Mouse (Mus musculus) embryonic facial prominence, embryonic 14.5 days (tissue): ENCODE data around the gene Map7. TPM values are rescaled to one million over a fixed set of nuclear protein-coding genes. Genes with fewer than 3 reads are reported as not detected.

Experiments used
- ATAC-seq: fragments of 200-750 bp; cut with Nextera tagmentation; 2 replicates; pipeline ENCODE4 v1.8.0; 2017; ENCODE audit warnings: low read depth, moderate number of reproducible peaks, moderate TSS enrichment
- DNase-seq: peaks from one replicate; pipeline ENCODE4 v3.0.0-alpha.2; 2015; ENCODE audit warnings: low spot score
- H3K27ac ChIP-seq: fragments of 300-500 bp; sonication (generic); replicated peaks from 2 replicates; pipeline ENCODE4 v1.5.1; 2014; ENCODE audit warnings: low read depth, mild to moderate bottlenecking, low read length, moderate library complexity
- H3K27me3 ChIP-seq: fragments of 300-500 bp; sonication (generic); replicated peaks from 2 replicates; pipeline ENCODE4 v1.6.1; 2014; ENCODE audit warnings: low read length; ENCODE audit not compliant: control insufficient read depth, insufficient read depth
- H3K36me3 ChIP-seq: fragments of 300-500 bp; sonication (generic); 2 replicates; pipeline ENCODE4 v1.6.1; 2014; ENCODE audit warnings: low read length, mixed read lengths; ENCODE audit not compliant: control insufficient read depth, insufficient read depth
- H3K4me1 ChIP-seq: fragments of 300-500 bp; sonication (generic); 2 replicates; pipeline ENCODE4 v1.6.1; 2014; ENCODE audit warnings: antibody characterized with exemption, low read length; ENCODE audit not compliant: control insufficient read depth, insufficient read depth
- H3K4me2 ChIP-seq: fragments of 300-500 bp; sonication (generic); 2 replicates; pipeline ENCODE4 v1.6.1; 2014; ENCODE audit warnings: low read depth, mild to moderate bottlenecking, low read length, moderate library complexity, mixed read lengths
- H3K4me3 ChIP-seq: fragments of 300-500 bp; sonication (generic); 2 replicates; pipeline ENCODE4 v1.5.1; 2014; ENCODE audit warnings: low read depth, mild to moderate bottlenecking, low read length
- H3K9ac ChIP-seq: fragments of 300-500 bp; sonication (generic); 2 replicates; pipeline ENCODE4 v1.6.1; 2014; ENCODE audit warnings: low read depth, mild to moderate bottlenecking, low read length, moderate library complexity, mixed read lengths
- H3K9me3 ChIP-seq: fragments of 300-500 bp; sonication (generic); 2 replicates; pipeline ENCODE4 v1.6.1; 2016; ENCODE audit warnings: low read length; ENCODE audit not compliant: control insufficient read depth
- WGBS: fragments of 180-500 bp; shearing (Covaris S2); extraction: QIAGEN DNeasy Blood & Tissue Kit; methylation state at CpG from one replicate; pipeline ENCODE4 v1.1.7; 2014; 5-methylcytosine and 5-hydroxymethylcytosine counted together
- polyA plus RNA-seq: library from polyadenylated mRNA; unstranded; fragments of >200 nt; fragmentation: Nextera tagmentation; extraction: Ambion mirVana; gene quantifications from 2 replicates; pipeline ENCODE4 v1.2.1, GENCODE M21; 2014

Gene Map7
- polyA plus RNA-seq, 1 experiment from 2014 or later: 10.0 TPM

DNA sequence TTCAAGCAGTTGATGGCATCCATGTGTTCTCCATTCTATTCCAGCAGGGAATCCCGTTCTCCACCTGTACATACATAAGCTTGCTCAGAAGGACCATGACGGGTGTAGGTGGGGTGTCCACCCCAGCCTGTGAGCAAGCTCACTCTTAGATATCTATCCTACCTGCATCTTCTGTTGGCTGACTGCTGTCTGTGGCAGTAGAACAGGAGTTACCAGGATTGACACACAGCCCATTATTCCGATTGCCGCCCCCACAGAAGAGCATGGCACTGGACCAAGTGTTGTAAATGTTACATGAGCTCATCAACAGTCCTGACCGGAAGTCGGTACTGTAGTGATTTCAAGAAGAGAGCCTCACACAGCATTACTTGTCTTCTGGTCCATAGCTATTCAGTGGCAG lies 92.6 kb downstream of the Map7 start:
- H3K27ac ChIP-seq: no peak overlapping the region
- H3K36me3 ChIP-seq: no peaks in the 10 kb centered on the region
- no peak for ATAC-seq

DNA sequence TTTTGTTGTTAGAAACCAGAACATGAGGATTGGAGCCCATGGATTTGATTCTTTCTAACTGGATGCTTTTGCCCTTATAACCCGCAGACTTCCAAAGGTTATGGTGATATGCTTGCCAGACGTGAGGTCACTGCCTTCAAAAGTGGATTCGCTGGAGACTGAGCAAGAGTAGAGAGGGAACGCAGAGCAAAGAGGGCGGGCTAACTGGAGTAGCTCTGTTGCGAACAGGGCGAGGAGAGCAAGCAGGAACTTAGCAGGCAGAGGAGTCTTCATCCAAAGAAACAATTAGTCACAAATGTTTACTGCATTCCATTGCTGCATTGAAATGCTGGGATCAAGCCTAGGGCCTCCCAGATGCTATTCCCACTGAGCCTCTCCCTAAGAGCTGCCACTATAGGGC lies 95.0 kb downstream of the Map7 start:
- H3K4me1 ChIP-seq: no peaks in the 10 kb centered on the region
- H3K27ac ChIP-seq: no peak overlapping the region
- ATAC-seq (no peak), DNase-seq (no peak)
- H3K4me2 ChIP-seq: no peak overlapping the region
- H3K36me3 ChIP-seq: no peaks in the 10 kb centered on the region
- no peaks in the 10 kb centered on the region for H3K27me3 ChIP-seq
- WGBS: 67% methylated on average over 7 of the region's 7 CpGs
- H3K9ac ChIP-seq: no peak overlapping the region
- H3K4me3 ChIP-seq: no peak overlapping the region
- H3K9me3 ChIP-seq: no peaks in the 10 kb centered on the region

More for the DNA sequence above, 92.6 kb downstream of the Map7 start:
- Histone ChIP-seq H3K9ac (no peak overlapping the region), H3K4me3 (no peak overlapping the region), H3K9me3 (no peaks in the 10 kb centered on the region), H3K4me1 (no peaks in the 10 kb centered on the region), H3K4me2 (no peak overlapping the region), H3K27me3 (no peaks in the 10 kb centered on the region)
- WGBS: 81% methylated on average over 6 of the region's 6 CpGs
- DNase-seq: no peak

DNA sequence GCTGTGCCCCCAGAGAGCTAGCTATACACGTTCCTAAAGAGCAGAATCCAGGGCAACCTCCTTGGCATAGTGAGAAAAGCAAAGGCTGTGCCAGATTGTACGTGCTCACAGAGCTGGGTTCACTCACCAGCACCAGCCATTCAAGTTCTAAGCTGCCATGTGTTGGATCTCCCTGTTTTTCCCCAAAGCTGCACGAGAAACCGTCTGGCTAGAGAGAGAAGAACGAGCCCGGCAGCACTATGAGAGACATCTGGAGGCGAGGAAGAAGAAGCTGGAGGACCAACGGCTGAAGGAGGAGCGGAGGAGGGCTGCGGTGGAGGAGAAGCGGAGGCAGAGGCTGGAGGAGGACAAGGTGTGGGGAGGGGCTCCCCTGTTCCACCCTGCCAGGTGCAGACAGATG lies 96.8 kb downstream of the Map7 start:
- Histone ChIP-seq H3K9me3 (no peaks in the 10 kb centered on the region), H3K36me3 (no peaks in the 10 kb centered on the region), H3K27ac (no peak overlapping the region), H3K4me1 (no peaks in the 10 kb centered on the region), H3K4me3 (no peak overlapping the region), H3K9ac (no peak overlapping the region), H3K27me3 (no peaks in the 10 kb centered on the region), H3K4me2 (no peak overlapping the region)
- no peak for ATAC-seq
- 78% methylated on average over 11 of the region's 11 CpGs for WGBS
- no peak for DNase-seq

DNA sequence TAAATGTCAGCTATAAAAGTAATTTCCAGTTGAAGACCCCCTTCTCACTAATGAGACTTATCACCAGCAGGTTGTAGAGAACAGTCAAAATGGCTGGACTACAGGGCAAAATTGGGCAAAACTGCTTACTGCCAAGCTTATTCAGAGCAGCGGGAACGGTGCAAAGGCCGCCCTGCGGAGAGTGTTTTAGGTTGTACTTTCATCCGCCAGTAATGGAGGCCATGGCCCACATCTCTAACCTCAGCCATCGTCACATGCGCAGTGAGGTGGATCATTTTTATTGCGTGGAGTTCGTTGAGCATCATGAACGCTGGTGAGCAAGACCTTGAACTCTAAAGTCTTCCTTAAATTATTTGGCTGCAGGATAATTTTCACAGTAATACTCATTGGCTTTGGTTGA lies 100.8 kb downstream of the Map7 start:
- no peaks in the 10 kb centered on the region for H3K4me1 ChIP-seq
- no peak overlapping the region for H3K9ac ChIP-seq
- H3K4me3 ChIP-seq: no peak overlapping the region
- H3K4me2 ChIP-seq: no peak overlapping the region
- no peaks in the 10 kb centered on the region for H3K9me3 ChIP-seq
- WGBS: 96% methylated on average over 10 of the region's 10 CpGs
- no peak overlapping the region for H3K27ac ChIP-seq
- ATAC-seq: no peak
- no peak for DNase-seq
- no peaks in the 10 kb centered on the region for H3K36me3 ChIP-seq
- H3K27me3 ChIP-seq: no peaks in the 10 kb centered on the region

DNA sequence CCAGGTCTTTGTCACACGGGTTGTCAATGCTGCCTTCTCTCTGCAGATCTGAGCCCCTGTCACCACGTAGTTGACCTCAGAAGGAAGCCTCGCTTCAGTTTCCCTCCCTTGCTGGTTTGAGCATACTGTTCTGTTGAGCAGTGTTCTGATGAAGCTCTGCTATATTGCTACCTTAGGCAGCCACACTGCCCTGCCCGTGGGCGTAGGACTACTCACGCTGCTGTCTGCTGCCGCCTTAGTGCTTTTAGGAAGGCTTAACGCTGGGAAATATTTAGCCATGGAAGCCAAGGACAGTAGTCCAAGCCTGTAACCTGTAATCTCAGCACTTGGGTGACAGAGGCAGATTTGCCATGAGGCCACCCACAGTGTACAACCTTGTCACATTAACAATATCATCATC lies 107.3 kb downstream of the Map7 start:
- WGBS: 90% methylated on average over 8 of the region's 8 CpGs
- Histone ChIP-seq H3K27ac (no peak overlapping the region), H3K9ac (no peak overlapping the region), H3K4me2 (no peak overlapping the region), H3K27me3 (no peaks in the 10 kb centered on the region), H3K4me3 (no peak overlapping the region), H3K9me3 (no peaks in the 10 kb centered on the region), H3K4me1 (no peaks in the 10 kb centered on the region), H3K36me3 (no peaks in the 10 kb centered on the region)
- ATAC-seq (no peak), DNase-seq (no peak)

DNA sequence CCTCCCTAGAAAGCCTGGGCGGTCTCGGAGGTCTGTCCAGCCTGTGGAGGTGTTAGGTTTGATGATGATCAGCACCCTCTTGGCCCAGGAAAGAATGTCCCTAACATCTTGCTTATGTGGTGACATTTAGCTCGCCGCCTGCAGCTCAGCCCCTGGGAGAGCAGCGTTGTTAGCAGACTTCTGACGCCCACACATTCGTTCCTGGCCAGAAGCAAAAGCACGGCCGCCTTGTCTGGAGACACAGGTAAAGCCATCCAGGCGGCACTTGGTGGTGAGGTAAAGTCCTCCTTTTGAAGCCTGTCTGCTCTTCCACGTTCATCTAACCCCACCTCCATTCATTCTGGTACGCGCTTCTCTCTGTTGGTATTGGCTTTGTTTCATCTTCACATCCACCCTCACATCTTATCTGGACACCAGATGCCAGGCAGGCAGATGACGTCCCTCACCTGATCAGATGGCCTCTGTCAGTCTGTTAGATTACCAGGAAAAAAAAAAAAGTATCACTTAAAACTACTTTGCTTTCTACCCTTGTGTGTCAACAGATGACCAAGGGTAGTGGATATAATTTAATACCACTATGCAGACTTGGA lies 108.9 kb downstream of the Map7 start:
- DNase-seq (no peak), ATAC-seq (no peak)
- H3K36me3 ChIP-seq: no peaks in the 10 kb centered on the region
- H3K4me2 ChIP-seq: no peak overlapping the region
- no peak overlapping the region for H3K4me3 ChIP-seq
- H3K27ac ChIP-seq: no peak overlapping the region
- 89% methylated on average over 14 of the region's 14 CpGs for WGBS
- no peak overlapping the region for H3K9ac ChIP-seq
- no peaks in the 10 kb centered on the region for H3K4me1 ChIP-seq
- H3K9me3 ChIP-seq: no peaks in the 10 kb centered on the region
- no peaks in the 10 kb centered on the region for H3K27me3 ChIP-seq

DNA sequence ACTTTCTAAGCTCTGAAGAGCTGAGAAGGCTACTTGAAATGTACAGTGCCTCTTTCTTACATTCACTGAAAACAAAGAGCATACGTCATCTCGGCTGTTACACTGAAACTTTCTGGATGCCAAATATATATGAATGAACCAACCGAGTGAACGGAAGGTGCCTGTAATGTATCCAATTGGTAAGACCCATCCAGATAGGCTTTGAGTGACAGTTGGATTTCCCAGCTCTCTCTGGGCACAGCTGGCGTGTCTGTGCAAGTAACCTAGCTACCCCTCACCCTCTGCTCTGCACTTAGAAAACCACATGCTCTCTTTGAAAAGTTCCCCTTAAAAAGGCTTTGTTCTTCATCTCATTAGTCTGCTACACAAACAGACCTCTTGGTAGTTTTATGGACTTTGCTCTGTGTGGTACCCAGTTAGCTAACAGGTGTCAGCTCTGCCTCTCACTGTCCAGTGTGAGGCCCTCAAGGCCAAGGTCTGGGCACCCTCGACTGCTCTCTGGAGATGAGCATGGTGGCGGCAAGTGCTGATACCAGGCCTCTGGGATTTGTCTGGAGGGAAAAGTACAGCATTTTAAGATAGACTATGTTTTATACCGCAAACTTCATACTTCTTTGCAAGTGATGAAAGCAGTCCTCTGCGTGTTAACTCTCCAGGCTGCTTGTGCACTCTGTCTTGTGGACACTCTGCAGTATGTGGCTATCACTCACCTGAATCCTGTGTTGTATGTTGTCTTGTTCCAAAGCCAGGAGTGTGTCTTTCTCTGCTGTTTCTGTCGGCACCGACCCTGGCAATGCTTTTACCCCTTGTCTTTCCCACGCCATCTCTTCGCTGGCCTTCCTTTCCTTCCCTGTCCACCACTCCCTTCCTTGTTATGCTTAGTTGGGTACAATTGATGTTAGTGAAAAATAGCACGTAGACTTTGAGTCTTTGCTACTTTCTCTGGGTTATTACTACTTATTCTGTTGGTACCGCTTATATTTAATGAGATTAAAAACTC lies 109.8 kb downstream of the Map7 start:
- Histone ChIP-seq H3K9me3 (no peaks in the 10 kb centered on the region), H3K4me2 (no peak overlapping the region), H3K4me3 (no peak overlapping the region), H3K4me1 (no peaks in the 10 kb centered on the region), H3K36me3 (no peaks in the 10 kb centered on the region), H3K27ac (no peak overlapping the region), H3K9ac (no peak overlapping the region), H3K27me3 (no peaks in the 10 kb centered on the region)
- ATAC-seq: no peak
- DNase-seq: peak; percentile 22
- WGBS: 90% methylated on average over 15 of the region's 15 CpGs

DNA sequence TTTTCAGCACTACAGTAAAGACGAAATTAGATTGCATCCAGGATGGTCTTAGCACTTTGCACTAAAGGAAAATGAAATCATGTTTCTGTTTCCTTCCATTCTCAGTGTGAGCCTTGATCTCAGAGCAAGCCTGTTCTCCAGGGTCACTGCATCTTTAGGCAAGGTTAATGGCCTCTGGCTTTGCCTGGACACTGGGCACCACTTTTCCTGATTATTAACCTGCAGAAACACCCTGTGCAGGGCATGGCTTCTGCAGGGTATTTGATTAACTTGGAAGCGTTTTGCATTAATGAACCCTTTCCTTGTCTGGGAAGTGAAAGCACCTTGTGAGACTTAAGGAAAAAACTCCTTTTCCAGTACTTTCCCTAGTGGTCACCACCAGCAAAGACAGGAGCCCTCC lies 111.2 kb downstream of the Map7 start:
- Histone ChIP-seq H3K27ac (no peak overlapping the region), H3K4me2 (no peak overlapping the region), H3K4me1 (no peaks in the 10 kb centered on the region), H3K27me3 (no peaks in the 10 kb centered on the region), H3K9me3 (no peaks in the 10 kb centered on the region), H3K36me3 (no peaks in the 10 kb centered on the region), H3K9ac (no peak overlapping the region), H3K4me3 (no peak overlapping the region)
- DNase-seq: no peak
- no peak for ATAC-seq
- WGBS: 77% methylated on average over 2 of the region's 2 CpGs
